Mouse (Mus musculus): ENCODE measurements around the gene Zbtb25. TPM values are rescaled to one million over a fixed set of nuclear protein-coding genes. Genes with fewer than 3 reads are reported as not detected.

Gene Zbtb25
- polyA plus RNA-seq, 1 experiment from 2014 or later = 15.7 TPM

DNA sequence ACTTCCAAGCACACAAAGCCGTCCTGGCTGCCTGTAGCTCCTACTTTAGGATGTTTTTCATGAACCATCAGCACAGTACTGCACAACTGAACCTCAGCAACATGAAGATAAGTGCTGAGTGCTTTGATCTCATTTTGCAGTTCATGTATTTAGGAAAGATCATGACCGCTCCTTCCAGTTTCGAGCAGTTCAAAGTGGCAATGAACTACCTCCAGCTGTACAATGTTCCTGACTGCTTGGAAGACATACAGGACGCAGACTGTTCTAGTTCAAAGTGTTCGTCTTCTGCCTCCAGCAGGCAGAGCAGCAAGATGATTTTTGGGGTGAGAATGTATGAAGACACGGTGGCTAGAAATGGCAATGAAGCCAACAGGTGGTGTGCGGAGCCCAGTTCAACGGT is 15.9 kb upstream of the Zbtb25 start:
- no peaks in the 10 kb centered on the region for H3K4me1 ChIP-seq (ENCODE audit: control insufficient read depth, insufficient read depth, low read length)
- no peak overlapping the region for H3K9ac ChIP-seq (ENCODE audit: low read depth, low read length)
- H3K27me3 ChIP-seq (ENCODE audit: control insufficient read depth, insufficient read depth, low read depth, low read length) = no peaks in the 10 kb centered on the region
- peaks cover 6% of the 10 kb centered on the region; the same call in 1 of the 2 replicates for H3K36me3 ChIP-seq (ENCODE audit: control insufficient read depth, insufficient read depth, low read length)
- no peak overlapping the region for H3K4me2 ChIP-seq (ENCODE audit: low read length)
- WGBS = 94% methylated on average over 8 of the region's 8 CpGs
- no peak overlapping the region for H3K4me3 ChIP-seq (ENCODE audit: low read depth, low read length)
- no peak for ATAC-seq
- H3K27ac ChIP-seq (ENCODE audit: low read length) = no peak overlapping the region
- no peaks in the 10 kb centered on the region for H3K9me3 ChIP-seq (replicated peaks; ENCODE audit: control insufficient read depth, low read length, poor library complexity, severe bottlenecking)

DNA sequence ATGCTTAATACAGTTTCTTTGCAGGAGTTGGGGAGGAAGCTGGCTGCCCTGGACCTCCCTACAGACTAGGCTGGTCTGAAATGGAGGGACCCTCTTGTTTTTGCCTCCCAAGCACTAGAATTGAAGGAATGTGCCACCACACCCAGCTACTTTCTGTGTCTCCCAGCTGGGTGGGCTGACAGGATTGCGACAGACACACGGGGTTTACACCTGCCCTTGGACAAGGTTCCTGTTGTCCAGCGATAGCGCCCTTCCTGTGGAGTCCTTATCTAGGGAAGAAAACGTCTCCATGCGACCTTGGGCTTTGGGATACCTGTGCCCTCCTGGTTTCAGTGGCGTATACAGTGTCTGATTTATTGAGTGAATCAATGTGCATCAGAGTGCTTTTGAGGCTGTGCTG is 10.7 kb upstream of the Zbtb25 start:
- ATAC-seq = no peak
- WGBS = 89% methylated on average over 7 of the region's 7 CpGs
- Histone ChIP-seq H3K4me3 (ENCODE audit: low read depth, low read length) (no peak overlapping the region), H3K27ac (ENCODE audit: low read length) (no peak overlapping the region), H3K4me1 (ENCODE audit: control insufficient read depth, insufficient read depth, low read length) (no peaks in the 10 kb centered on the region), H3K9me3 (replicated peaks; ENCODE audit: control insufficient read depth, low read length, poor library complexity, severe bottlenecking) (no peaks in the 10 kb centered on the region), H3K9ac (ENCODE audit: low read depth, low read length) (no peak overlapping the region), H3K4me2 (ENCODE audit: low read length) (no peak overlapping the region), H3K36me3 (ENCODE audit: control insufficient read depth, insufficient read depth, low read length) (no peaks in the 10 kb centered on the region), H3K27me3 (ENCODE audit: control insufficient read depth, insufficient read depth, low read depth, low read length) (no peaks in the 10 kb centered on the region)

DNA sequence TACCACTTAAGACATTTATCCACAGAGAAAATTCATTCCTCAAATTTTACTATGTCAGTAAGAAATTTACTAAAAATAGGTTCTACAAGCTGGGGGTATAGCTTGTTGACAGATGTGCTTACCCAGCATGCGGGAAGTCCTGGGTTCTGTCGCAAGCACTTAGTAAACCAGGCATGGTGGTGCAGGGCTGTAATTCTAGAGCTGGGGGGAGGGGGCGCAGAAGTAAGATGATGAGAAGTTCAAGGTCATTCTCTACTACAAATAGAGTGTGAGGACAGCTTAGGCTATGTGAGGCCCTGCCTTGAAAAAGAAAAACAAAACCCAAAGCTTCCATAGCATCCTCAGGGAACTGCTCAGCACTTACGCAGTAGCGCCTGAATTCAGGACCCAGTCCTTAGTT is 9.2 kb upstream of the Zbtb25 start:
- no peak overlapping the region for H3K27ac ChIP-seq (ENCODE audit: low read length)
- H3K27me3 ChIP-seq (ENCODE audit: control insufficient read depth, insufficient read depth, low read depth, low read length) = no peaks in the 10 kb centered on the region
- ATAC-seq = no peak
- WGBS = 92% methylated on average over 5 of the region's 5 CpGs
- H3K9me3 ChIP-seq (replicated peaks; ENCODE audit: control insufficient read depth, low read length, poor library complexity, severe bottlenecking) = no peaks in the 10 kb centered on the region
- no peaks in the 10 kb centered on the region for H3K4me1 ChIP-seq (ENCODE audit: control insufficient read depth, insufficient read depth, low read length)
- H3K36me3 ChIP-seq (ENCODE audit: control insufficient read depth, insufficient read depth, low read length) = no peaks in the 10 kb centered on the region
- H3K4me3 ChIP-seq (ENCODE audit: low read depth, low read length) = no peak overlapping the region
- no peak overlapping the region for H3K4me2 ChIP-seq (ENCODE audit: low read length)
- no peak overlapping the region for H3K9ac ChIP-seq (ENCODE audit: low read depth, low read length)

DNA sequence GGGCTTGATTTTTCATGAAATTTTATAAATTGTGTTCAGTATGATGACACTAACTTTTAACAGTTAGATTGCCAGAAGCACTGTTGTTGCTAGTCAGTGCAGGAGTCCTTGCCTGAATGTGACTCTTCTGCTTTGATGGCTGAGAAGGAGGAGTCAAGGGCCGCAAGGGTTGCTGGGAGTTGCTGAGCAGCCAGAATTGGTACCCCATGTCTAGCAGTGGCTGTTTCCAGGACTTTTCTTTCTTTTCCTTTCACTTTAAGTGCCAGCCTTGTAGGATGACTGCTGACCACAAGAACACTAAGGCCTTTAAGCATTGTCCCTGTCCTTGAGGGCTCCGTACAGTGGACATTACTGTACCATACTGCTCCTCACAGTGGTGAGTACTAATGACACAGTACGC is 8.3 kb upstream of the Zbtb25 start:
- H3K36me3 ChIP-seq (ENCODE audit: control insufficient read depth, insufficient read depth, low read length) = no peaks in the 10 kb centered on the region
- WGBS = 96% methylated on average over 3 of the region's 3 CpGs
- ATAC-seq = no peak

DNA sequence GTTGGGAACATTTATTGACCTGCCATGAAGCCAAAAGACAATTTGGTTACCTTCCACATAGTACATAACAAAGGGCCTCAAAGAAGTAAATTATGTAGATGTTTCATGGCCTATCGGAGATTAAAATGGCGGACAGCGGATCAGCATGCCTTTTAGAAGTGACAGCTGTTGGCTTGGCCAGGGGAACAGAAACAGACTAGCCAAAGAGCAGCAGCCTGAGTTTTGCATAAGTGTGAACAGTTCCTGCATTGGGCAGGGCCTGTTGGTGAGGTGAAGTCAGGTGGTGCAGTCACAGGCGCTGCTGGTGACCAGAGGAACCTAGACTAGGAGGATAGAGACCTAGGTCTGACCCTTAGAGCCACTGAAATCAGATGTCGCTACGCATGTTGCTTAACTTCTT is 7.7 kb upstream of the Zbtb25 start:
- ATAC-seq = no peak
- no peak overlapping the region for H3K27ac ChIP-seq (ENCODE audit: low read length)
- H3K27me3 ChIP-seq (ENCODE audit: control insufficient read depth, insufficient read depth, low read depth, low read length) = no peaks in the 10 kb centered on the region
- no peak overlapping the region for H3K9ac ChIP-seq (ENCODE audit: low read depth, low read length)
- no peaks in the 10 kb centered on the region for H3K9me3 ChIP-seq (replicated peaks; ENCODE audit: control insufficient read depth, low read length, poor library complexity, severe bottlenecking)
- no peaks in the 10 kb centered on the region for H3K36me3 ChIP-seq (ENCODE audit: control insufficient read depth, insufficient read depth, low read length)
- no peak overlapping the region for H3K4me3 ChIP-seq (ENCODE audit: low read depth, low read length)
- no peak overlapping the region for H3K4me2 ChIP-seq (ENCODE audit: low read length)
- 88% methylated on average over 6 of the region's 6 CpGs for WGBS
- H3K4me1 ChIP-seq (ENCODE audit: control insufficient read depth, insufficient read depth, low read length) = peaks cover 4% of the 10 kb centered on the region

More for the DNA sequence above, 8.3 kb upstream of the Zbtb25 start:
- Histone ChIP-seq H3K9me3 (replicated peaks; ENCODE audit: control insufficient read depth, low read length, poor library complexity, severe bottlenecking) (no peaks in the 10 kb centered on the region), H3K9ac (ENCODE audit: low read depth, low read length) (no peak overlapping the region), H3K4me2 (ENCODE audit: low read length) (no peak overlapping the region), H3K4me1 (ENCODE audit: control insufficient read depth, insufficient read depth, low read length) (peaks cover 3% of the 10 kb centered on the region; the same call in 1 of the 2 replicates), H3K4me3 (ENCODE audit: low read depth, low read length) (no peak overlapping the region), H3K27me3 (ENCODE audit: control insufficient read depth, insufficient read depth, low read depth, low read length) (no peaks in the 10 kb centered on the region), H3K27ac (ENCODE audit: low read length) (no peak overlapping the region)

DNA sequence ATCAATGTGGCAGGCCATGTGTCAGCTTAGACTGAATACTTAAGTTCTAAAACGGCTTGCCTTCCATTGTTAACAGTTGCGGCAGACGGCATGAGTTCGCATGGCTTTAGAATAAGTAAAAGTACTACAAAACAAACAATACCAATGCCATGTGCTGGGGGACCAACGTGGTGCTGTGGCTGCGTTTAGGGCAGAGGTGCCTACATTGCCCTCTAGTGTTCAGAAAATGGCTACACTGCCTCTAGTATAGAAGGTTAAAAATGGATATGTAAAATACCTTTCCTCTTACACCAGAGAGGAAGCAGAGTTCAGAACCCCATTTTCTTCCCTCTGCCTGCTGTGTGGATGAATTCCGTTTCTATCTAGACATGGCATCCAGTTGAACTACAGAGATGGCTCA is 7.2 kb upstream of the Zbtb25 start:
- Histone ChIP-seq H3K4me2 (ENCODE audit: low read length) (no peak overlapping the region), H3K4me3 (ENCODE audit: low read depth, low read length) (no peak overlapping the region), H3K27me3 (ENCODE audit: control insufficient read depth, insufficient read depth, low read depth, low read length) (no peaks in the 10 kb centered on the region), H3K9ac (ENCODE audit: low read depth, low read length) (no peak overlapping the region), H3K9me3 (replicated peaks; ENCODE audit: control insufficient read depth, low read length, poor library complexity, severe bottlenecking) (no peaks in the 10 kb centered on the region), H3K36me3 (ENCODE audit: control insufficient read depth, insufficient read depth, low read length) (no peaks in the 10 kb centered on the region), H3K4me1 (ENCODE audit: control insufficient read depth, insufficient read depth, low read length) (peaks cover 9% of the 10 kb centered on the region), H3K27ac (ENCODE audit: low read length) (no peak overlapping the region)
- ATAC-seq = no peak
- 23% methylated on average over 7 of the region's 7 CpGs for WGBS

DNA sequence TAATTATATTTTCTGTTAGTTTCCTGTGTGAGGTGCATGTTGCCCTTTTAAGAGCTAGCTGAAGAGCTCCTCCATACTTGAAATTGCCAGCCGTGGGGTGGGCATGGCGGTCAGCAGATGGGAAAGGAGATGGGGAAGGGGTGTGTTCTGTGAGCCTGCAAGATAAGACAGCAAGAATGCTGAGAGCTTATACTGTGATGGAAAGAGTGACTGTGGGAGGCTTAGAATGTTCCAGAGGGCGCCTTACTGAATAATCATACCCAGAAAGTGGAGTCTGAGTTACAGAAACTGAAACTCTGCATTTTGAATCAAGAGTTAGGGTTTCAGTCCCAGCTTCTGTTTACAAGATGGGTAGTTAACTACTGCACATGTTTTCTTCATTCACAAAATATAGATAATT is 6.1 kb upstream of the Zbtb25 start:
- 92% methylated on average over 3 of the region's 3 CpGs for WGBS
- Histone ChIP-seq H3K9ac (ENCODE audit: low read depth, low read length) (no peak overlapping the region), H3K4me1 (ENCODE audit: control insufficient read depth, insufficient read depth, low read length) (peaks cover 11% of the 10 kb centered on the region), H3K27me3 (ENCODE audit: control insufficient read depth, insufficient read depth, low read depth, low read length) (no peaks in the 10 kb centered on the region), H3K27ac (ENCODE audit: low read length) (no peak overlapping the region), H3K4me2 (ENCODE audit: low read length) (no peak overlapping the region), H3K36me3 (ENCODE audit: control insufficient read depth, insufficient read depth, low read length) (no peaks in the 10 kb centered on the region), H3K9me3 (replicated peaks; ENCODE audit: control insufficient read depth, low read length, poor library complexity, severe bottlenecking) (no peaks in the 10 kb centered on the region), H3K4me3 (ENCODE audit: low read depth, low read length) (no peak overlapping the region)
- no peak for ATAC-seq

DNA sequence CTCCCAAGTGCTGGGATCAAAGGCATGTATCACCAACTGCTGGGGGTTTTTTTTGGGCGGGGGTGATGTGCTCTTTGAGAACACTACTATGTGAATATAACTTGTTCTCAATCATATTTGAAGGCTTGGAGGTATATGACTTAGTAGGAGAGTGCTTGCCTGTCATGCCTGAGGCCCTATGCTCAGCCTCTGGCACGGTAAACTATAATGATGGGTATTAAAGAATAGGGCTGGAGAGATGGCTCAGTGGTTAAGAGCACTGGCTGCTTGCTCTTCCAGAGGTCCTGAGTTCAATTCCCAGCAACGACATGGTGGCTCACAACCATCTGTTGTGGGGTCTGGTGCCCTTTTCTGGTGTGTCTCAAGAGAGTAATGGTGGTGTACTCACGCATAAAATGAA is 5.5 kb upstream of the Zbtb25 start:
- ATAC-seq = no peak
- WGBS = 82% methylated on average over 4 of the region's 4 CpGs
- Histone ChIP-seq H3K4me3 (ENCODE audit: low read depth, low read length) (no peak overlapping the region), H3K27ac (ENCODE audit: low read length) (no peak overlapping the region), H3K27me3 (ENCODE audit: control insufficient read depth, insufficient read depth, low read depth, low read length) (no peaks in the 10 kb centered on the region), H3K4me2 (ENCODE audit: low read length) (no peak overlapping the region), H3K9ac (ENCODE audit: low read depth, low read length) (no peak overlapping the region), H3K36me3 (ENCODE audit: control insufficient read depth, insufficient read depth, low read length) (no peaks in the 10 kb centered on the region), H3K9me3 (replicated peaks; ENCODE audit: control insufficient read depth, low read length, poor library complexity, severe bottlenecking) (no peaks in the 10 kb centered on the region), H3K4me1 (ENCODE audit: control insufficient read depth, insufficient read depth, low read length) (peaks cover 11% of the 10 kb centered on the region)

DNA sequence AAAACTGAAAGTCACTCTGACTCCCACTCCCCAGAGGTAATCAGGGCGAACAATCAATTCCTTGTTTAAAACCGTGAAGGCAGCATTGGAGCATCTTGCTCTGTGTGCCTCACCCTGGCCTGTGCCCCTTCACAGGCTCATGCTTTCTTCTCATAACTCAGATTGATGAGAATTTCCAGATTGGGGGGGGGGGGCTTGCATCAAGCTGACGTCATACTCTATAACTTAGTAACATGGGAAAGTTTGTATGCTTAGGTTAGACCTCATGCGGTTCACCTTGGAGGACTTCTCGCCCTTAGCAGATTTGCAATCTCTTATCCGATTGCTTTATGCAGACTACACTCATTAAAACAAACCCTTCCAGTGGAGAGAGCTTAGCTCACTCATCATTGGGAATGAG is 4.6 kb upstream of the Zbtb25 start:
- Histone ChIP-seq H3K27me3 (ENCODE audit: control insufficient read depth, insufficient read depth, low read depth, low read length) (no peaks in the 10 kb centered on the region), H3K36me3 (ENCODE audit: control insufficient read depth, insufficient read depth, low read length) (no peaks in the 10 kb centered on the region), H3K4me1 (ENCODE audit: control insufficient read depth, insufficient read depth, low read length) (peaks cover 11% of the 10 kb centered on the region), H3K27ac (ENCODE audit: low read length) (no peak overlapping the region), H3K4me3 (ENCODE audit: low read depth, low read length) (no peak overlapping the region), H3K9ac (ENCODE audit: low read depth, low read length) (no peak overlapping the region), H3K4me2 (ENCODE audit: low read length) (no peak overlapping the region), H3K9me3 (replicated peaks; ENCODE audit: control insufficient read depth, low read length, poor library complexity, severe bottlenecking) (no peaks in the 10 kb centered on the region)
- 73% methylated on average over 6 of the region's 6 CpGs for WGBS
- no peak for ATAC-seq
